Mouse (Mus musculus): Measurements from ENCODE around the gene Nip7.

DNA sequence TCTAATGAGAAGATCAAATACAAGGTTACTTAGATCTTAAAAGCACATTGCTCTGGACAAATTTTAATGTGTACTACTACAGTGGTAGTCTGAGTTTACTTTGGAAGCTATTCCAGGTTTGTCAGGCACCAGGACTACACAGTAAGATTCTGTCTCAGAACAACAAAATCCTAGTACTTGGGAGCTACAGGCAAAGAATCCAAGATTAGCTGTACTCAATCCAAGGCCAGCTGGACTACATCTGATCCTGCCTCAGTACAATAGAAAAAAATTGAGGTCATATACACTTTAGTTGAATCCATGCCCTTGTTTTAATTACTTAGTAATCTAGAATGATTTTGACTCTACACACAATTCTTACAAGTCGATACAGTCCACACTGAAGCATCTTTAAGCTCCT, 41.8 kb upstream of the Nip7 start:
- no peak for TF ChIP-seq CHD2 (IDR thresholded peaks at IDR 0.05; ENCODE audit: low read depth, low read length)
- TF ChIP-seq HCFC1 (IDR thresholded peaks at IDR 0.05; ENCODE audit: borderline replicate concordance, insufficient read depth, low read length) = no peak
